8 mouse cellular contexts compared by ENCODE assay signal in the genomic region with DNA sequence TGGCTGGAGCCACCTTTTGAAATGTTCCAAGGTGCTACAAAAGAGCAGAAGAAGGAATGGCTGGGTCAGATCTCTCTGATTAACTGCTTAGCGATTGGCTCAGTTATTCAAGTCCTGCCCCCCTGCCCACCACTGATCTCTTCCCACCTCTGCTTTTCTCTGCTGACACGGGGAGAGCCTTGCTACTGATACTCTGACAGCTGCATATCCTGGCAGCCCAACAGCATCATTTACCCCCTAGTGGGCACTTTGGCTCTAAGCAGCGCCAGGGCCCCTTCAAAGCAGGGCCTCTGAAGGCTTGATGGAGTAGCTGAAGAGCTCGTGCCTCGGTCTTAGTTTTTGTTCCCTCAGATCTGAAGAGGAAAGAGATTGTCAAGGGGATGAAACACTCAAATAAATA. TPM values are rescaled to one million over a fixed set of nuclear protein-coding genes. Genes with fewer than 3 reads are reported as not detected.
DNase-seq lines count a peak whose midpoint lies in the region; ATAC-seq lines count a peak whose summit lies in the region.

No protein-coding gene starts in this region.

- 0 out of 4 replicates have a peak overlapping the region, but pooled peaks of 1 of the 2 experiments have one; percentile 35 for H3K27ac ChIP-seq in heart, embryonic 14.5 days (replicated peaks in 1 of 2; ENCODE audit: control insufficient read depth in 1 of 2, insufficient read depth in 1 of 2, low read depth in 2 of 2, low read length in 2 of 2)
- no peak overlapping the region for H3K27ac ChIP-seq in midbrain, embryonic 11.5 days (ENCODE audit: low read depth, low read length)

- 19% methylated on average over 5 of the region's 5 CpGs for WGBS in heart, embryonic 14.5 days
- WGBS in midbrain, embryonic 11.5 days = 10% methylated on average over 5 of the region's 5 CpGs

- H3K4me2 ChIP-seq in heart, embryonic 14.5 days (ENCODE audit: low read length) = peak overlapping the region; percentile 19; the same call in 1 of the 2 replicates
- no peak overlapping the region for H3K4me2 ChIP-seq in midbrain, embryonic 11.5 days

- peaks cover 9 to 20% of the 10 kb centered on the region in 2 experiments for H3K4me1 ChIP-seq in heart, embryonic 14.5 days (ENCODE audit: control insufficient read depth in 2 of 2, insufficient read depth in 2 of 2, low read length in 2 of 2)
- 0 out of 2 replicates have a peak, but pooled peaks cover 3% of the 10 kb centered on the region for H3K4me1 ChIP-seq in midbrain, embryonic 11.5 days (ENCODE audit: control insufficient read depth, insufficient read depth, low read length)

- H3K9ac ChIP-seq in heart, embryonic 14.5 days (ENCODE audit: low read length) = peak overlapping the region; percentile 9; the same call in 1 of the 2 replicates
- no peak overlapping the region; the same call in 1 of the 2 replicates for H3K9ac ChIP-seq in midbrain, embryonic 11.5 days (ENCODE audit: low read length)

- no peak for DNase-seq in heart, postnatal 36 days
- peak; percentile 60 for DNase-seq in R1 (ENCODE audit: low read depth, low spot score)
- DNase-seq in gastrocnemius, postnatal 14 days = peak; percentile 36
- DNase-seq in midbrain, embryonic 11.5 days (ENCODE audit: low spot score, missing footprints) = peak; percentile 83
- DNase-seq in spleen, postnatal 4 days (ENCODE audit: low spot score in 2 of 2) = no peak
- DNase-seq in urinary bladder, postnatal 36 days (ENCODE audit: low spot score in 2 of 2) = no peak

- peaks cover 57% of the 10 kb centered on the region for H3K36me3 ChIP-seq in heart, embryonic 14.5 days (ENCODE audit: control insufficient read depth, insufficient read depth, low read length)
- peaks cover 14% of the 10 kb centered on the region; the same call in 1 of the 2 replicates for H3K36me3 ChIP-seq in midbrain, embryonic 11.5 days (ENCODE audit: control insufficient read depth, insufficient read depth, low read length)

- no peak for ATAC-seq in heart, embryonic 14.5 days (ENCODE audit: insufficient number of reproducible peaks, insufficient read depth, low FRiP score, low read depth)
- ATAC-seq in midbrain, embryonic 11.5 days (ENCODE audit: low FRiP score) = peak; percentile 67; the same call in 1 of the 2 replicates
- no peak for ATAC-seq in granulocyte monocyte progenitor cell, adult 5-6 weeks (replicated peaks; ENCODE audit: poor library complexity, severe bottlenecking)

- H3K27me3 ChIP-seq in heart, embryonic 14.5 days (ENCODE audit: control insufficient read depth, insufficient read depth, low read length) = no peaks in the 10 kb centered on the region
- no peaks in the 10 kb centered on the region for H3K27me3 ChIP-seq in midbrain, embryonic 11.5 days (ENCODE audit: control insufficient read depth, insufficient read depth, low read length)

- intact Hi-C loops in heart, postnatal 36 days (cut with DNase I) = no loop called here
- intact Hi-C loops in gastrocnemius, postnatal 14 days (cut with DNase I; ENCODE audit: low total_unique reads) = no loop called here

- no peak overlapping the region for H3K4me3 ChIP-seq in heart, embryonic 14.5 days (ENCODE audit: control insufficient read depth in 1 of 2, insufficient read depth in 1 of 2, low read depth in 1 of 2, low read length in 2 of 2)
- H3K4me3 ChIP-seq in midbrain, embryonic 11.5 days (ENCODE audit: low read depth, low read length) = no peak overlapping the region

- 0 out of 2 replicates have a peak, but pooled peaks cover 3% of the 10 kb centered on the region for H3K9me3 ChIP-seq in heart, embryonic 14.5 days (ENCODE audit: control insufficient read depth, low read length)
- H3K9me3 ChIP-seq in midbrain, embryonic 11.5 days (ENCODE audit: control insufficient read depth, low read length) = no peaks in the 10 kb centered on the region

RNA-seq across cellular contexts. Expression of a gene that starts 10.1 kb away (rescaled TPM):
- 17.7 and 17.9 TPM in 2 replicates for polyA plus RNA-seq in heart, embryonic 14.5 days (2014; fragmentation: Nextera tagmentation; extraction: Ambion mirVana)
- total RNA-seq in heart, postnatal 36 days (2021) = 10 to 100 TPM; 10.4 to 11.2 TPM
- total RNA-seq in gastrocnemius, postnatal 14 days (2021) = 1 to 10 TPM; 5.6 to 6.2 TPM
- 25.0 and 25.6 TPM in 2 replicates for polyA plus RNA-seq in midbrain, embryonic 11.5 days (2014; fragmentation: Nextera tagmentation; extraction: Ambion mirVana)
- total RNA-seq in granulocyte monocyte progenitor cell, adult 5-6 weeks (2014; fragmentation: Nextera tagmentation) = 11.5 and 18.3 TPM in 2 replicates
- 14.4 and 15.7 TPM in 2 replicates for total RNA-seq in granulocyte monocyte progenitor cell, adult 5-6 weeks (2017)

RNA-seq across cellular contexts. Expression of a gene that starts 15.5 kb away (rescaled TPM):
- 3.3 and 4.5 TPM in 2 replicates for polyA plus RNA-seq in heart, embryonic 14.5 days (2014; fragmentation: Nextera tagmentation; extraction: Ambion mirVana)
- total RNA-seq in heart, postnatal 36 days (2021) = 1 to 10 TPM; 4.5 to 5.2 TPM
- 1 to 10 TPM; 2.7 to 3.5 TPM for total RNA-seq in gastrocnemius, postnatal 14 days (2021)
- 7.4 and 7.9 TPM in 2 replicates for polyA plus RNA-seq in midbrain, embryonic 11.5 days (2014; fragmentation: Nextera tagmentation; extraction: Ambion mirVana)
- 15.8 and 16.0 TPM in 2 replicates for total RNA-seq in granulocyte monocyte progenitor cell, adult 5-6 weeks (2014; fragmentation: Nextera tagmentation)
- total RNA-seq in granulocyte monocyte progenitor cell, adult 5-6 weeks (2017) = 15.0 and 15.8 TPM in 2 replicates

RNA-seq across cellular contexts. Expression of a gene that starts 27.8 kb away (rescaled TPM):
- 25.6 and 29.5 TPM in 2 replicates for polyA plus RNA-seq in heart, embryonic 14.5 days (2014; fragmentation: Nextera tagmentation; extraction: Ambion mirVana)
- under 1 TPM; 0.69 to 0.79 TPM for total RNA-seq in heart, postnatal 36 days (2021)
- 1 to 10 TPM; 2.2 to 2.3 TPM for total RNA-seq in gastrocnemius, postnatal 14 days (2021)
- 45.5 and 46.4 TPM in 2 replicates for polyA plus RNA-seq in midbrain, embryonic 11.5 days (2014; fragmentation: Nextera tagmentation; extraction: Ambion mirVana)
- 42.2 and 46.8 TPM in 2 replicates for total RNA-seq in granulocyte monocyte progenitor cell, adult 5-6 weeks (2014; fragmentation: Nextera tagmentation)
- 71.1 and 76.1 TPM in 2 replicates for total RNA-seq in granulocyte monocyte progenitor cell, adult 5-6 weeks (2017)

Comparison
In these comparisons a context has a peak if more than half of its experiments do, and no peak if none do; other contexts are left out.
1. DNase-seq: peak in R1 (single experiment), gastrocnemius, postnatal 14 days (single experiment) and midbrain, embryonic 11.5 days (single experiment); none in heart, postnatal 36 days (0 of 2), spleen, postnatal 4 days (0 of 2) and urinary bladder, postnatal 36 days (0 of 2).
2. RNA of a gene that starts 27.8 kb away (total RNA-seq): 42.2 to 76.1 TPM in granulocyte monocyte progenitor cell, adult 5-6 weeks; 2.2 to 2.3 TPM in gastrocnemius, postnatal 14 days and 0.69 to 0.79 TPM in heart, postnatal 36 days; every median in the first group is over 10 times any median in the second.